Mouse (Mus musculus): ENCODE measurements at regions not wholly inside any gene's neighbourhood (a gene's known extent, or its start where the extent isn't known, plus 50 kb on each side); places are given as distances from the start of the nearest gene placed in this dataset.

GRCm38 (mm10) chr13:29023486-29023885 is 70.0 kb upstream of the Sox4 start:
- no peak for DNase-seq (ENCODE audit: low spot score in 2 of 2)

GRCm38 (mm10) chr13:29019839-29020238 is 66.3 kb upstream of the Sox4 start:
- DNase-seq (ENCODE audit: low spot score in 2 of 2): no peak

- DNase-seq (ENCODE audit: low spot score in 2 of 2): no peak
Measured at GRCm38 (mm10) chr13:29016145-29016651, 62.7 kb upstream of the Sox4 start.

GRCm38 (mm10) chr13:29015605-29015994 is 62.1 kb upstream of the Sox4 start:
- no peak for DNase-seq (ENCODE audit: low spot score in 2 of 2)

- DNase-seq (ENCODE audit: low spot score in 2 of 2): no peak
Measured at GRCm38 (mm10) chr13:29014827-29015604, 61.5 kb upstream of the Sox4 start.

GRCm38 (mm10) chr13:29014066-29014826 is 60.7 kb upstream of the Sox4 start:
- no peak for DNase-seq (ENCODE audit: low spot score in 2 of 2)

GRCm38 (mm10) chr13:29006467-29006866 is 53.0 kb upstream of the Sox4 start:
- no peak for DNase-seq (ENCODE audit: low spot score in 2 of 2)
